Mouse (Mus musculus): ENCODE data around the gene Vmn1r80.
"Not testable (repeated sequence)": the region's sequence is repeated elsewhere in the genome, so short reads cannot be mapped to it uniquely, and the experiment has no call there.

The Vmn1r80 gene

DNA sequence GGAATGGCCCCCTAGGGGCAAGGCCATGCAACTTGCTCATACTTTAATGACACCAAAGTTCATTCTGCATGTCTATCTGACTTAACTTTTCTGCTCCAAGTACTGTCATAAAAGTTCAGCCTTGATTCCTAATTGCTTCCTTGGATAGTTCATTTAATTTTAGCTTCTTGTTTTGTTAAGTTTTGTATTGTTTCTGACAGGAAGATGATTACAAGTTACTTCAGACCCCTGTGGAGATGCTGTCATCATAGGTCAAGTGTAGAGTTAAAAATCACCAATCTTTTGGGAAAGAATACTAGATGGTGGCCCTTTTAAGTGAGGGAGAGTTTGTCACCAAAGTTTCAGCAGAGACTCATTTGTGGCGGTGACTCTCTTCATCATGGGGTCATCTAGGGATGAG is at the start of gene Vmn1r80:
Gene Vmn1r80, plus strand, starts transcription at position 301 of the 400 bp plus-strand sequence.
- no peak for DNase-seq

DNA sequence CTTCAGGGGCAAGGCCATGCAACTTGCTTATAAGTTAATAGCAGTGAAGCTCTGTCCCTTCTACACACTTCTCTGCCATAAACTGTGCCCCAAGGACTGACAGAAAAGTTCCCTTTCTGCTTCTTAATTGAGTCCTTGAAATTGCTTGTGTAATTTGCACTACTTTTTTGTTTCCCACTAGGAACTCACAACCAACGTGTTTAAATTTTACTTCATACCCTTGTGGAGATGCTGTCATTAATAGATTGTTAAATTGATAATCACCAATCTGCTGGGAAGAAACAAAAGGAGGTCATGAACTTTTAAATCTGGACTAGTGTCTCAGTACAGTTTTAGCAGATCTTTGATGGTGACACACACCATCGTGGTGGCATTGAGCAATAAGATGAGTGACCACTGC is 39.1 kb upstream of the Vmn1r80 start, which contains the start of gene Vmn1r78:
Gene Vmn1r78, plus strand, starts transcription at position 301 of the 400 bp plus-strand sequence.
- no peak for DNase-seq

GRCm38 (mm10) chr7:12156463-12156862 is 32.6 kb upstream of the Vmn1r80 start:
- DNase-seq, result not testable (repeated sequence)

DNA sequence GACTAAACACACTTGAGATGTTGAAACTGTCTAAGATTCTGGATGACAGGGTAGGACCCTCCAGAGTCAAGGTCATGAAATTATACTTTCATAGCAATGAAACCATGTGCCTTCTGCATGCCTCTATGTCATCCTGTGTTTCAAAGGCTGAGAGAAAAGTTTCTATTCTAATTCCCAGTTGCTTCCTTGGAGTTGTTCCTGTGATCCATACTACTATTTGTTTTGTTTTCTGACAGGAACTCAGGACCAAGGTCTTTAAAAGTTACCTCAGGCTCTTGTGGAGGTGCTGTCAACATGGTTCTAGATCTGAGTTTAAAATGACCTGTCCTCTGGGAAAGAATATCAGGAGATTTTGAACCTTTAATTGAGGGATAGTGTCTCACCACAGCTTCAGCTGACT is 18.1 kb upstream of the Vmn1r80 start, which contains the start of gene Vmn1r79:
Gene Vmn1r79, plus strand, starts transcription at position 301 of the 400 bp plus-strand sequence.
- DNase-seq, result not testable (repeated sequence)

DNA sequence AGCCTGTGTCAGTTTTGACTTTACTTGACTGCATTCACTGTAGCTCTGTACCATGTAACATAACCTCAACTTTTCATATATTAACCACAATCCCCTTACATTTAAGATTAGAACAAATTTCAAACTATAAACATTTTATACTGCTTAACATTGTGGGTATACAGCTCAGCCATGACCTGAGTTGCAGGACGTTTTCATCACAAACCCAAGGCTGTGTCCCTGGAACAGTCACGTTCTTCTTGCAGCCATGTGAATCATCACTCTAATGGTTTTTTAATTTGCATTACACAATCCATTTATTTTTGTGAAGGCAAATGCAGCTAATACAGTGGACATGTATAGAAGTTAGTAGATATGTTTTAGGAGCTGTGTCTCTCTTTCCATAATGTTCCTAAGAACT is 16.2 kb upstream of the Vmn1r80 start:
- DNase-seq, result not testable (repeated sequence)

GRCm38 (mm10) chr7:12204141-12204540 is 15.1 kb downstream of the Vmn1r80 start:
- DNase-seq, result no peak

Data from thymus, postnatal 14 days (tissue).